Mouse (Mus musculus) megakaryocyte, embryonic 14.5 days (primary cell): ENCODE results near the gene Gtf3c1. TPM values are rescaled to one million over a fixed set of nuclear protein-coding genes. Genes with fewer than 3 reads are reported as not detected.
A peak's percentile ranks its signal among the peaks of the same experiment; 100 is the strongest.

Source experiments
- H3K27me3 ChIP-seq: replicated peaks from 2 replicates; pipeline ENCODE3; 2012; ENCODE audit warnings: inconsistent platforms
- H3K36me3 ChIP-seq: replicated peaks from 2 replicates; pipeline ENCODE3; 2012; ENCODE audit warnings: low read length, inconsistent platforms, mixed read lengths
- H3K4me1 ChIP-seq: 2 replicates; pipeline ENCODE4 v1.6.1; 2012; ENCODE audit warnings: inconsistent platforms
- H3K4me3 ChIP-seq: replicated peaks from 2 replicates; pipeline ENCODE3; 2012; ENCODE audit warnings: moderate library complexity, mild to moderate bottlenecking, inconsistent platforms
- H3K9me3 ChIP-seq: 2 replicates; pipeline ENCODE4 v1.6.1; 2012; ENCODE audit warnings: inconsistent platforms
- FLI1 ChIP-seq: IDR thresholded peaks from 2 replicates; pipeline ENCODE4 v1.6.1; 2012; ENCODE audit warnings: low read length, inconsistent platforms, mixed read lengths
- GATA1 ChIP-seq: IDR thresholded peaks from 3 replicates; pipeline ENCODE4 v1.6.1; 2012; ENCODE audit warnings: mixed read lengths, low read length, inconsistent platforms, borderline replicate concordance
- polyA plus RNA-seq: library from polyadenylated mRNA; stranded (reverse); fragments of >175 nt; gene quantifications from 2 replicates; pipeline ENCODE4 v1.2.3, GENCODE M21; 2012; ENCODE audit warnings: low replicate concordance; ENCODE audit not compliant: insufficient read depth

Gene Gtf3c1
- polyA plus RNA-seq, 1 experiment, result 55.0 TPM

- H3K27me3 ChIP-seq, result no peaks in the 10 kb centered on the region
- peaks cover 13% of the 10 kb centered on the region for H3K9me3 ChIP-seq
- no peak for TF ChIP-seq FLI1
- TF ChIP-seq GATA1, result no peak
- peak overlapping the region; percentile 57 for H3K4me3 ChIP-seq
- peaks cover 78% of the 10 kb centered on the region for H3K36me3 ChIP-seq
- peaks cover 99% of the 10 kb centered on the region for H3K4me1 ChIP-seq
Measured at GRCm38 (mm10) chr7:125625219-125625618, 82.4 kb downstream of the Gtf3c1 start.

- peaks cover 2% of the 10 kb centered on the region; the same call in 1 of the 2 replicates for H3K9me3 ChIP-seq
- H3K27me3 ChIP-seq, result no peaks in the 10 kb centered on the region
- H3K4me1 ChIP-seq, result peaks cover 96% of the 10 kb centered on the region
- H3K36me3 ChIP-seq, result peaks cover 79% of the 10 kb centered on the region
- peak overlapping the region; percentile 66 for H3K4me3 ChIP-seq
- TF ChIP-seq GATA1 (no peak), FLI1 (no peak)
Measured at GRCm38 (mm10) chr7:125622741-125623685, 84.6 kb downstream of the Gtf3c1 start.

GRCm38 (mm10) chr7:125620077-125620476 is 87.5 kb downstream of the Gtf3c1 start:
- peaks cover 52% of the 10 kb centered on the region for H3K36me3 ChIP-seq
- H3K9me3 ChIP-seq, result no peaks in the 10 kb centered on the region
- H3K4me3 ChIP-seq, result no peak overlapping the region
- no peaks in the 10 kb centered on the region for H3K27me3 ChIP-seq
- TF ChIP-seq GATA1 (no peak), FLI1 (no peak)
- H3K4me1 ChIP-seq, result peaks cover 80% of the 10 kb centered on the region

- Histone ChIP-seq H3K4me1 (peaks cover 72% of the 10 kb centered on the region), H3K9me3 (no peaks in the 10 kb centered on the region), H3K4me3 (peak overlapping the region; percentile 30), H3K36me3 (peaks cover 50% of the 10 kb centered on the region), H3K27me3 (no peaks in the 10 kb centered on the region)
- TF ChIP-seq GATA1 (no peak), FLI1 (no peak)
Measured at GRCm38 (mm10) chr7:125618016-125618415, 89.6 kb downstream of the Gtf3c1 start.

GRCm38 (mm10) chr7:125615453-125615852 is 92.1 kb downstream of the Gtf3c1 start:
- TF ChIP-seq GATA1, result no peak
- TF ChIP-seq FLI1, result no peak
- H3K4me1 ChIP-seq, result peaks cover 53% of the 10 kb centered on the region
- H3K27me3 ChIP-seq, result no peaks in the 10 kb centered on the region
- no peaks in the 10 kb centered on the region for H3K9me3 ChIP-seq
- H3K4me3 ChIP-seq, result no peak overlapping the region
- peaks cover 45% of the 10 kb centered on the region for H3K36me3 ChIP-seq

- TF ChIP-seq GATA1, result no peak
- no peak for TF ChIP-seq FLI1
- Histone ChIP-seq H3K4me1 (peaks cover 38% of the 10 kb centered on the region), H3K4me3 (peak overlapping the region; percentile 79), H3K9me3 (peaks cover 8% of the 10 kb centered on the region; the same call in 1 of the 2 replicates), H3K36me3 (peaks cover 40% of the 10 kb centered on the region), H3K27me3 (no peaks in the 10 kb centered on the region)
Measured at GRCm38 (mm10) chr7:125613579-125613978, 94.0 kb downstream of the Gtf3c1 start.

- H3K4me1 ChIP-seq, result peaks cover 60% of the 10 kb centered on the region
- TF ChIP-seq FLI1 (no peak), GATA1 (no peak)
- H3K36me3 ChIP-seq, result peaks cover 56% of the 10 kb centered on the region
- H3K4me3 ChIP-seq, result peak overlapping the region; percentile 24
- H3K9me3 ChIP-seq, result peaks cover 8% of the 10 kb centered on the region; the same call in 1 of the 2 replicates
- H3K27me3 ChIP-seq, result peaks cover 2% of the 10 kb centered on the region
Measured at GRCm38 (mm10) chr7:125608183-125608688, 99.3 kb downstream of the Gtf3c1 start.

- Histone ChIP-seq H3K27me3 (peaks cover 2% of the 10 kb centered on the region), H3K4me1 (peaks cover 66% of the 10 kb centered on the region), H3K36me3 (peaks cover 56% of the 10 kb centered on the region), H3K4me3 (peak overlapping the region; percentile 33), H3K9me3 (peaks cover 8% of the 10 kb centered on the region; the same call in 1 of the 2 replicates)
- TF ChIP-seq GATA1 (no peak), FLI1 (no peak)
Measured at GRCm38 (mm10) chr7:125607384-125608182, 100.0 kb downstream of the Gtf3c1 start.

- H3K36me3 ChIP-seq, result peaks cover 55% of the 10 kb centered on the region
- H3K4me1 ChIP-seq, result peaks cover 71% of the 10 kb centered on the region
- peaks cover 8% of the 10 kb centered on the region; the same call in 1 of the 2 replicates for H3K9me3 ChIP-seq
- peak overlapping the region; percentile 89 for H3K4me3 ChIP-seq
- TF ChIP-seq GATA1 (no peak), FLI1 (no peak)
- peaks cover 2% of the 10 kb centered on the region for H3K27me3 ChIP-seq
Measured at GRCm38 (mm10) chr7:125606265-125607164, 101.1 kb downstream of the Gtf3c1 start.
